Mouse (Mus musculus) liver (tissue): ENCODE data around the gene Bcap29.
A peak's percentile ranks its signal among the peaks of the same experiment; 100 is the strongest.
"Not testable (repeated sequence)": the region's sequence is repeated elsewhere in the genome, so short reads cannot be mapped to it uniquely, and the experiment has no call there.

ENCODE experiments used
- DNase-seq: peaks from one replicate; pipeline ENCODE4 v3.0.0-alpha.2; 2020; ENCODE audit warnings: mixed read lengths

Bcap29 gene

DNA sequence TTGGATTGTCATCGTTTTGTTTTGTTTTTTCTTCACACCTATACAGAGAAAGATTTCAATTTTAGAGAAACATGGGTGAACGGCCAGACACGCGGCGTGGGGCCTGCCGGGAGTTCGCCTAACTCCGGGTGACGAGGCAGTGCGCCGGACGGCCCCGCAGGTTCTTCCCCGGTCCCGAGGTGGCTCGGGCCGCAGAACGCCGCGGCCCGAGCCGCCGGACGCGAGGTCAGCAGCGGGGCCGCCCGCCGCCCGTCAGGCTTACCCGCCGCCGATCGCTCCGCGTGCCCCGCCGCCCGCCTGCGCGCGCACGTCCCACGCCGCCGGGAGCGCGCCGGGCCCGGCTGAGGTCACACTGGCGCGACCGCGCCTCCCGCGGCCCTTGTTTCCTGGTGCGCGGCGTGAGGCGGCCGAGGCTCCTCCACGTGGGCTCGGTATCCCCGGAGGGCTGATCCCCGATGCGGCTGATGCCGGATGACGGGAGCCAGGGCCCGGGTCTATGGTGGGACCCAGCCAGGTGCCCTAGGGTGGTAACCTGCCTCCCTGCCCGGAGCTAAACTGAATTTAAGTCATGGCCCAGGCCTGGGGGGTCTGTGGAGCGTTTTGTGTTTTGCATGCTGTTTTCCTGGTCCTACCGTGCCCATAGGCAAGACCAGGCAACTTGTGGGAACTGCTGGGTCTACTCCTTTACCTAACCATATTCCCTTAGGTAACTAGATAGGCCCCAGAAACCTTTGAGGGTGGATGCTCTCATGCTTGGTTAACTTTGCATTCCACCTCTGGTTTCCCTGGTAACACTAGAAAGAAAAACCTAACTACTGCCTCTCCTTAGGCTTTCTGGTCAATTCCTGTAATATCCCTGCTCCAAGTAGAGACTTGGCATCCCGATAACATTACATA, at the start of gene Bcap29:
Gene Bcap29, minus strand, starts transcription at position 316 of the 897 bp plus-strand sequence.
- DNase-seq: peak; percentile 85

DNA sequence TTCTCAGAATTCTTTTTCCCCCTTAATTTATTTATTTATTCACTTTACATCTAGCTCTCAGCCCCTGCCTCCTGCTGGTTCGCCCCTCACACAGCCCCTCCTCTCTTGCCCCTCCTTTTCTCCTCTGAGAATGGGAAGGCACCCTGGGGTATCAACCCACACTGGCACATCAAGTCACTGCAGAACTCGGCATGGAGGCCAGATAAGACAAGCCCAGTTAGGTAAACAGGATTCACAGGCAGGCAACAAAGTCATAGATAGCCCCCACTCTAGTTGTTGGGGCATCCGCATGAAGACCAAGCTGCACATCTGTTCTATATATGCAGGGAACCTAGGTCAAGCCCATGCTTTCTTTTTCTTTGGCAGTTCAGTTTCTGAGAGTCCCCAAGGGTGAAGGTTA, 32.7 kb upstream of the Bcap29 start:
- no peak for DNase-seq

DNA sequence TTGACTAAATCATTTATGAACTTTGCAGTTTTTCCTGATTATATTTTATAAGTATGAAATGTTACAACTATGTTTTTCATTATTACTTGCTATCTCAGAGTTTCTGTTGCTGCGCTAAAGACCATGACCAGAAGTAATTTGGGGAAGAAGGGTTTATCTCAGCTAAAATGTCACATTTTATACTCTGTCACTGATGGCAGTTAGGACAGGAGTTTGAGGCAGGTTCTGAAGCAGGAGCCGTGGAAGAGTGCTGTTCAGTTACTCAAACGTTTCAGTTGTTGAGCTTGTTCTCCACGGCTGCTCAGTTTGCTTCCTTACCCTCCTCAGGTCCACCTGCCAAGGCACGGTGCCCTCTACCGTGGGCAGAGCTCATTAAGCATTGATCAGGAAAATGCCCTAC, 31.5 kb upstream of the Bcap29 start:
- no peak for DNase-seq

DNA sequence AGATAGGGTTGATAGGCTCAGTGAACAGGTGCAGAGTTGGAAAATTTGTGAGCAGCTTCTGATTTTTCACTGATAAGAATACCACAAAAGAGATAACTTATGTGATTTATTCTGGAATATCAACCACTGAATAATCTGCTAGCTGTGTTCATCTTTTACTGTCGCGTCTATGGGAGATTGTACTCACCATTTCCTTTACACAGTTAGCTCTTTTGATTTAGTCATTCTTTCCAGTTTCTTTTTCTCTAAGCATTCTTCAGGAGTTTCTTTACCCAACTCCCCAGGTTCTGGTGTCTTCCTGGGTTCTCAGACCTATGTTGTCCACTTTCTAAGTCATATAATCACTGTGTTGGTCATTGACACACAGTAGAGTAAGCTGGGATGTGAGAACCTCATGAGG, 22.4 kb upstream of the Bcap29 start:
- no peak for DNase-seq

DNA sequence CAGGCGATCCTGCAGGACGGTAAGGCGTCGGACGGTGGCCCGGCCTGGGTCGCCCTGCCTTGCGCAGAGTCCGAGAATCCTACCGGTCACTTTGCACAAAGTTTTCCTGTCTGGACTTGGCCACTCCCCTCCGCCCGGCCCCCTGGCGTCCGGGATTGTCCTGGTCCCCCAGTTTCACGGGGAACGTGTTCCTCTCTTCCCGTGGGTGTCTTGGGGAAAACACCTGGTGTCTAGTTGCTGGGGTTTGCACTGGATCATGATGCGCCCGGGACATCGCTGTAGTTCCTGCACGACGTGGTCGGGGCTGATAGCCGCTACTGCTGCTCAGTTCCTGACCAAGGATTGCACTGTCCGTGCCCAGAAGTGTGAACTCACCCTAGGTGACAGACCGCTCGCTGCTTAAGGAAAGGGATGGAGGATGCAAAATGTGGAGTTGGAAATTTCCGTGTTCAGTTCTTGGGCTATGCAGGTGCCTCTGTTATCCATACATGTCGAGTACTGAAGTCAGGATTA, 20.6 kb upstream of the Bcap29 start:
- DNase-seq: no peak

DNA sequence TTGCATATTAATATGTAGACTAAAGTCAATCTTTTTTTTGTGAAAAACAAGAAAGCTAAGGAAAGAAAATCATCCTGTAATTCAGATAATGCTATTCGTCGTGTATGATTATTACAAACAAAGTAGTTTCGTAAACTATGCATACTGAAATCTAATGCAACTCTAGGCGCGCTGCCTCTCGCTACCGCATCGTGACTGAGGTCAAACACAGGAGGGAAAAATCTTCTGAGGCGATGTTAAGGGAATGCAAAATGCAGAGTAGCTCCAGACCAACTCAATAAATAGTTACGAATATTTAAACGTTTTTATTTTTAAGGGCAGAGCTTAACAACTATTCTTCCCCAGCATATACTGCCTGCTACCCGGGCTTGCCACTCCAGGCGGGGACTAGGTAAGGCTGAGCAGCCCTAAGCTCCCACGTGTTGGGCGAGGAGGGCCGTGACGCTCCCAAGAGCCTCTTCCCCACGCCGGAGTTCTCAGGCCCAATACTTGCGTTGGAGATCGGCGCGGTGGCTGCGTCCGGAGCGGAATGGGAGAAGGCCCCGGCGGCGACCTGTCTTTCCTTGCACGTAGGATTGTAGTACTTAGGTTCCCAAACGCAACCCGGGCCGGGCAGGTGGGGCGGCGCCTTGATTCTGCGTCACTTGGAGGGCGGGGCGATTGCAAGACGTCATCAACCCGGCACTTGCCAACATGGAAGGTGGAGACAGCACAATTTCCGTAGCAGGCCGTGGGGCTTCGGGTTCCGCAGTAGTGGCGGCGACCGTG, 19.9 kb upstream of the Bcap29 start, which contains the start of the genes Dus4l and Cog5:
Gene Dus4l, minus strand, starts transcription at position 630 of the 768 bp plus-strand sequence.
Gene Cog5, plus strand, starts transcription at position 673 of the 768 bp plus-strand sequence.
- peak; percentile 94 for DNase-seq

DNA sequence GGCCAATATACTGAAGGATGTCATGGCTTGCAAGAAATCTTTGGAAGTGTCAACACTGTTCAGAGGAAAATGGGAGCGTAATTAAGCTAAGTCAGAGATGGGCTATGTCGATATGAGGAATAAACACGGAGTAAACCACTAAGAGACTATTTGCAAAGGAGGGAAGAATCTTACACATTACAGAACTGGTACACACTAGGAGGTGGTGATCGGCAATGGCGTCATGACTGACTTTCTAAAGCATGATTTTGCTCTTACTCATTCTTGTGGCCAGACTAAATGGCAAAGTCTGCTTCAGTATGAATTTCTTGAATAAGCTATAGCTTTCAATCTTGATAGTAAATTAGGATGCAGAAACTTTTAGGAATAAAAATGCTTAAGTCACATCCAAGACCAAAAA, 19.2 kb upstream of the Bcap29 start:
- no peak for DNase-seq

DNA sequence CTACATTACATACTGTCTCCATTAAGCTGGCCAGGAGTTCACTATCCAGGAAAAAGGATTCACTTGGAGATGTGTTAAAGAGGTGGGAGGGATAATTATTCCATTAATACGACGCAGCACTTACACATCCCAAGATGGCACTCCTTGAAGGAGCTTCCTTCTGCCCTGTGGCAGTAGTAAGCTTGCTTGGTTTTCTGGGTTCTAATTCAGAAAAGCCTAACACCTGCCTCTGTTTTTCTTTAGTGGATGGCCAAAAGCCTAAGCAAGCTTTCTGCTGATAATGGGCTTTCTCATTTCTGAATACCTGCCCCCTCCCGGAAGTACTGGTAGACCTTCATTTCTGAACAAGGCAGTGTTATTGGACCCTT, 766 bp upstream of the Bcap29 start:
- no peak for DNase-seq

DNA sequence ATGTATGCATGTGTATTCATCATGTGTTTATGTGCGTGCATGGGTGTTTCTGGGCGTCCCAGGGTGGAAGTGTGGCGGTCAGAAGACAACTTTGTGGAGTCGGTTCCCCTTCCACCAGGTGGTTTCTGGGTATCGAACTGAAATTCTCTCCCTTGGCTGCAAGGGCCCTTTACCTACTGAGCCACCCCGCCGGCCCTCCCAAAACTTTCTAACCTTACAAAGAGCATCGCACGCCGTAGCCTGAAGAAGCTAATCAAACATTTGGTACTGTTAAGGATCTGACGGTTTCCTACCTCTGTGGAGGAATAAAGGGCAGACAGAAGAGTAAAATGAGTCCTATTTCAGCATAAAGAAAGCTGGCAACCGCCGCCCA, 502 bp downstream of the Bcap29 start:
- peak; percentile 27 for DNase-seq

DNA sequence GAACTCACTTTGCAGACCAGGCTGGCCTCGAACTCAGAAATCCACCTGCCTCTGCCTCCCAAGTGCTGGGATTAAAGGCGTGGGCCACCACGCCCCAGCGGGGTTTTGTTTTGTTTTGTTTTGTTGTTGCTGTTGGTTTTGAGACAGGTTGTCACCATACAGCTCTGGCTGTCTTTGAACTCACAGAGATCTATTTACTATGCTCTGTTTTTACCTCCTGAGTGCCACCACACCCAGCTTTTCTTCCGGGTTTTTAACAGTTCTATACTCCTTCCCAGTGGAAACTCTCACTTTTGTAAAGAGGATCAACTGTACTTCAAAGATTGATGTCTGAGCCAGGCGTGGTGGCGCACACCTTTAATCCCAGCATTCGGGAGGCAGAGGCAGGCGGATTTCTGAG, 6.1 kb downstream of the Bcap29 start:
- DNase-seq: not testable (repeated sequence)

DNA sequence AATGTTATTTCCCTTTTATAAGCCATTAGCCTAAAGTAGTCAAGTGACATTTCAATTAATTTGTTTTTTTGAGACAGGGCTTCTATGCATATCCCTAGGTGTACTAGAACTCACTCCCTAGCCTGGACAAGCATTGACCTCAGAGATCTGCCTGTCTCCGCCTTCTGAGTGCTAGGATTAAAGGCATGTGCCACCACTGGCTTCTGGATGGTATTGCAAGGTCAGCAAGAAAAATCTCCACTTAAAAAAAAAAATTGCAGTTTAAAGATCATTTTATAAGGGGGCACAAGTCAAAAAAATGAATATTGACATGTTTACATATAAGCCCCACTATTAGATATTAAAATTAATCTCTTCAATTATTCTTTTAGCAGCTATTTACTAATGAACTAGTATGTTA, 9.4 kb downstream of the Bcap29 start:
- no peak for DNase-seq

DNA sequence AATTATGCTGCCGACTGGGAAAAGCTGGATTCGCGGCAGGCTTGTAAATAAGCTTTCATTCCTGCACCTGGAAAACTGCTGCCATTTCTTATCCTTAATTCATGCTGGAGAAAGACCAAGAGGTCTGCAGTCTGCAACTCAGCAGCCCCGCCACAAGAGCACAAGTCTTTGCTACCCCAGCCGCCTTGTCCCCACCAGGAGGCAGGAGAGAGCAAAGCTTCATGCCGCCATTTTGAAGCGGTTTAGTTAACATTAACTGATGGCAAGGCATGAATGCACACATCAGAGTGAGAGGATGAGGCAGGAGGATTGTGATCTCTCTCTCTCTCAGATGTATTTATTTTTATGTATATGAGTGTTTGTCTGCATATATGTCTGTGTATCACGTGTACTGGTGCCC, 14.4 kb downstream of the Bcap29 start:
- no peak for DNase-seq

DNA sequence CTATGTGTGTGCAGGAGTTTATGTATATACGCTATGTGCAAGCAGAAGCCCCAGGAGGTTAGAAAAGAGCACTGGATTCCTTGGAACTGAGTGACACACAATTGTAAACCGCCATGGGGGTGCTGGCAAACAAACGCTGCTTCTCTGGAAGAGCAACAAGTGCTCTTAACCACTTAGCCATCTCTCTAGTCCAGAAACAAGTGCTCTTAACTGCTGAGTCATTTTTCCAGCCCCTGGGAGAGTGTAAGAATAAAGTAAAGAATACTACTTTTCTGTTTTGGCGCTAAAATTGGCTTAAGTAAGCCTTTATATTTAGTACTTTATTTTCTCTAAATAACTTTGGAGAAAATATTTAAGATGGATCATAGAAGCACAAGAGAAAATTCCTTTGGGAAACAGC, 21.1 kb downstream of the Bcap29 start:
- no peak for DNase-seq

DNA sequence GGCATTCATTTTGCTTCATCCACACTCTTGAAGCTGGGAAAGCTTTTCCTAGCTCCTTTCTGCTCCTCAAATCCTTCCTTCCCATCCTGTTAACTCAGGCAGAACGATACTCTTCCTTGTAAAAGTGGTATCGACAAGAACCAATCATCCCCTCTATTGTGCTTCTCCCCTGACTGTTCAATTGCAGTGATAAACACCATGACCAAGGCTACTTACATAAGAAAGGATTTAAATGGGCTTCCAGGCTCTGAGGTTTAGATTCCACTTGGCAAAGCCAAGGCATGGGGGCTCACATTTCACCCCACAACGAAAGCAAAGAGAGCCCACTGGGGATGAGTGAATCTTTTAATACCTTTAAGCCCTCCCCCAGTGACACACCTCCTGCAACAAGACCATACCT, 26.3 kb downstream of the Bcap29 start:
- no peak for DNase-seq

DNA sequence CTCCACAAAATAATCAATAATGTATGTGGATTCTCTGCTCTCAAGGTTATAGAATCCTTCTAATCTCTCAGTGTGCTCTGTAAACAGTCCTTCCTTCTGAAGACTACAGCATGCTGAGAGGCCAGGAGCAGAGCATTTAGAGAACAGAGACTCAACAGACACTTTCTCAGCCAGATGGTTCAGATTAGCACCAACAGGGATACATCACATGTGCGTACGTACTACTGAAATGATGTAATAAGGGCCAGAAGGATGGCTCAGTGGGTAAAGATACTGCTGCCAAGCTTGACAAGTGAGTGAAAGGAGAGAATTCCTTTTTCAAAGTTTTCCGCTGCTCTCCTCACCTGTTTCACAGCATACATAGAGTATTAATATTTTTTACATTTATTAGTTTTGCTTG, 29.6 kb downstream of the Bcap29 start:
- DNase-seq: no peak

DNA sequence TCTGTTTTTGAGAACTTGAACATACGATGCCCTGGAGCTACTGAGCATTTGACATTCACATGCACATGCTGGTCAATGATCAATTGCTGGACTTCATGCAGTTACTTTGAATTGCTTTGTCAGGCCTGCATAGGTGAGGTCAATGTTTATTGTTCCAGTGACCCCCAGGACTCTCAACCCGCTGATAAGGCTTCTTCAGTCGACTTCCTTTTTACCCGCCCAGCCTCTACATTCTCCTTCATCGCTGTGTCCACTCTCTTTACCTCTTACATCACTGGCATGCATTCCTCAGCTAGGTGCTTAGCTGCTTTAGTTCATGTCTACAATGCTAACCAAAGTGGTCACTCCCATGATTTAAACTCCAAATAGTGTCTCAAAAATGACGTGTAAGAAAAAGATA, 30.9 kb downstream of the Bcap29 start:
- no peak for DNase-seq

DNA sequence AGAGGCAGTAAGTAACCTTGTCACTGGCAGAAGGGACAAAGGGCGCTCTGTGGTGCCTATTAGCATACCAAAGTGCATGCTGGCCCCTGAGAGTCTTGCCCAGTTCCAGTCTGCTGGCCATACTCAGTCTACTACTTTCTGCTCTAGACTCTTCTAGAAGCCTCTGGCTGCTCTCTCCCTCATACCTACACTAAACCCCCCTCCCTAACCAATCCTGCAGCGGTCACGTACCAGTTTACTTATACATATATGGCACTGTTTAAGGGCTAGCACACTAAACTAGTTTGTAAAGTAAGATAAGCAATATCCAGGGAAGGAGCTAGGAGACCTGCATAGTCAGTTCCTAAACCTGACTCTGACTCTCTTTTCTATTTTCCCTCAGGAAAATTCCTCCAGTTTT, 40.2 kb downstream of the Bcap29 start:
- DNase-seq: no peak

DNA sequence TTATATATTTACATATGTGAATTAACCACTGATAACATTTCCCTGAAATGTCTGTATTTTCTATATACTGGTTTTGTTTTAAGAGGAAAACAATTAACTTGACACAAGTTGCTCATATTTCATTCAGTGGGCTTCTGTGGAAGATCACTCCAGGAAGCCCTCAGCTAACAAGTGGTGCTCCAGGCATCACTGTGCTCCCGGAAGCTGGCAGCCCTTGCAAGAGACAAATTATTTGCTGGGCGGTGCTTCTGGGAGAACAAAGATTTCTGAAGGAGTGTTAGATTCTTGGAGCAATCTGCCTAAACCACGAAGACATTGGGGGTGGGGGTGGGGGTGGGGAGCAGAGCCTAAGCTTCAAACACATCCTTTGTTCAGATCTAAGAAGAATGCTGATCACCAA, 42.4 kb downstream of the Bcap29 start:
- no peak for DNase-seq

DNA sequence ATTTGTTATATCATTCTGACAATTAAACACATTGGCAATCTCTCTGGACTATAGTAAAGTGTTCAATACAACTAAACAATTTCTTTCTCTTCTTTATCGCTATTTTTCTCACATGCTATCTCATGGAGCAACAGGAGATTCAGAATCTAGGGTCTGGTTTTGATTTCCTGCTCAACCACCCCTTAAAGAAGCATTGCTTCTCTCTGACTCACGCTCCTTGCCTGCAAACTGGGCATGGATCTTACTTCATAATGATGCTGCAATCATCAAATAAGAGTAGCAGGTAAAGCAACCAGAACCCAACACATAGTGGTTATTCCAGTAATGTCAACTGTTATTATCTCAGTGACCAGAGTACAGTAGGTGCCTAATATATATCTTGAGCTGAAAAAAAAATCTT, 50.7 kb downstream of the Bcap29 start:
- no peak for DNase-seq

DNA sequence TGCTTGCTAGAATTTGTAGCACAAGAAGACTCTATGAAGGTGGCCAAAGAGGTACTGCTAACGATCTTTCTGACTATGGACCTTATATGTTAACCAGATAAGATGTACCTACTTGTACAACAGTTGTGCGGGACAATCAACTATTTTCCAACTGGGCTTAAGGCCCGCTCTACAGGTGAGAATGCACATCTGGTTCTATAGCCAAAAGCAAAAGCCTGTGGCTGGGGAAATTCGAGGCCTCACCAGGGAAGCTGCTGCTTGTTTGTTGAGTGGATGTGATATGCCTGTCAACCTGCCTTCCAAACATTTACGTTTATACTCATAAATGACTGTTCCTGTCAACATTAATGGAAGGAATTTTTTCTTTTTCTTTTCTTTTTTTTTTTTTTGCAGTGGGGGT, 52.4 kb downstream of the Bcap29 start:
- DNase-seq: no peak

DNA sequence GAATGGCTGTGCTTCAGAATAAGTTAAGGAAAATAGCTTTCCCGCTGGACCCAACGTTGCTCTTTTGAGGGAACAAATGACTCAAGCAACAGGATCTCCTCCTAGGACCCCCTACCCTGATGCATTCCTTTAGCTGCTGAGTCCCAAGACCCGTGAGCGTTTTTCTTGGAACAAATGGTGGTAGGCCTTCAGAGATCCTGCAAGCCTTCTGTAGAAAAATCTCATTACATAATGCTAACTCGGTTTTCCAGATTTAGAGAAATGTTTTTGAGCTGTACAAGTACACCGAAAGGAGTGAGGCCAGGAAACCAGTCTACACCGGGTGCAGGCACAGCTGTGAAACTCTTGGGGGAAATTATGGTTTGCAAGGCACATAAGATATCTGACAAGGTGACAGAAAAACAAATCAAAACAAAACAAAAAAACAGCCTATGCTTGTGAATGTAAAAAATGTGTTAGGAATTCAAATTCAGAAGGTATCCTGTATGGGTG, 53.1 kb downstream of the Bcap29 start:
- DNase-seq: no peak

DNA sequence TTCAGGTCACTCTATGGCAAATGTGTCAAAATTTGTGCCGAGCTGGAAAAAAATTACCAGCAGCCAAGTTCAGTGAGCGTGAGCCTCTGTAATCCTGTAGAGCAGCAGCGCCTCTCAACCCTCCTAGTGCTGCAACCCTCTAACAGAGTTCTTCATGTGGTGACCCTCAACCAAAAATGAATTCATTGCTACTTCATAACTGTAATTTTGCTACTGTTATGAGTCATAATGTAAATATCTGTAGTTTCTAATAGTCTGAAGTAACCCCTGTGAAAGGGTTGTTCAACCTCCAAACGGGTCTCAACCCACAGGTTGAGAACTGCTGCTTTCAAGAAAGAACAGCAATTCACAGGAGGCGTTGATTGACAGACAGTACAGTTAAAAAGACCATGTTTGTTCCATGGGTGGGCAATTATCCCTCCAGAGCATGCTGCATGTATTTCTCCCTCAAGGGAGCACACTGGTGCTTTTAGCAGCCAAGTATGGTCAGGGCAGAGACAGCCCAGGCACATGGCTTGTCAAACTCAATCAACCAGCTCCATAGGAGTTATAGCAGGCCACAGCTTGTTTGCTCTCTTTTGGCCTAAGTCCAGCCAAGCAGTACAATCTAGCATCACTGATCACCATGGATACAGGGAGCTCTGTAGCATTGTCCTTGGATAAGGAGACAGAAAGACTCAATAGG, 53.7 kb downstream of the Bcap29 start:
- no peak for DNase-seq
